Mouse (Mus musculus) megakaryocyte, embryonic 14.5 days (primary cell): ENCODE data around the gene Aes.

Experiments used
- FLI1 ChIP-seq: IDR thresholded peaks from 2 replicates; pipeline ENCODE4 v1.6.1; 2012; ENCODE audit warnings: low read length, inconsistent platforms, mixed read lengths
- GATA1 ChIP-seq: IDR thresholded peaks from 3 replicates; pipeline ENCODE4 v1.6.1; 2012; ENCODE audit warnings: mixed read lengths, low read length, inconsistent platforms, borderline replicate concordance

DNA sequence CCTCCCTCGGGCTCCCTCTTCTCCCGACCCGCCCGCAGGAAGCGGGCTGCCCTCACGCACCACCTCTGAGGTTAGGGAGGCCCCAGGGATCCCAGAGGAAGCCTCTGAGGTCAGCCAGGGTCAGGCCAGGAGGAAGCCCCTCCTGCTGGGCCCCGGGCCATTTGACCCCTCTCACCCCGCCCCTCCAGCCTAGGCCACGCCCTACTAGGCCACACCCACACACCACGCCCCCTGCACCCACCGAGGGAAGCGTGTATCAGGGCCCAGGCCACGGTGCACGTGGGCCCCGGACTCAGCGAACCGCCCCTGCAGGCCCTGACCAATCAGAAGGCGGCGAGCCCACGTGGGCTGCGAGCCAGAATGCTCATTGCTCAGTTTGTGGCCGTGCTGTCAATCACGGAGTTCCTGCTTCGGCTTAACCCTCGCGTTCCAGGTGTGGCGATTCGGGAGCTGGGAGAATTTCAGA is 41.5 kb downstream of the Aes start, which contains the start of gene Tle6:
- TF ChIP-seq GATA1: no peak
- no peak for TF ChIP-seq FLI1
